Mouse (Mus musculus): Measurements from ENCODE around the gene Rap1gap2.

DNA sequence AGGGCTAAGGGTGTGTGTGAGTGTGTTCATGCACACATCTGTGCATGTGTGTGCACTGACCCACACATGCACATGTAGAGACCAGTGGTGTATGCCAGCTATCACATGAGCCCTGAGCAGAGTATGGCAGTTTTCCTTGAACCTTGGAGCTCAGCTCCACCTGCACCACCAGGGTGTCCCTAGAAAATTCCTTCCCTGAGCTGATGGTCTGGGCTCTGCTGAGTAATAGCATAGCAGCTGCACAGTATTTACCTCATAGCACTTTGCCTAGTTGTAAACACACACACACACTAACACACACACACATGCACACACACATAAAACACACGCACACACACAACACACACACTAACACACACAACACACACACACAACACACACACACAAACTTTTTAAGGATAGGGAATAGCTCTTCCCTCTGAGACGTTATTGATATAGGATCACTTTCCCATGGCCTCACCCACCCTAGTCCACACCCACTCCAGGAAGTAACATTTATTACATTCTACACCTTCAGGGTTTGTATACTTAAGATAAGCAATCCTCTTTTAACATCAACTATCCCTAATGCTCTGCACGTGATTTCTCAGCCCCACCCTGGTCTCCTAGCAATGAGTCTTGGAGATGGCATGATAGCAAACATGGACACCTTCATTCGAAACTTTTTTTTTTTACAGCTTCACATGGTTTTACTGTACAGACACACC lies 13.3 kb downstream of the Rap1gap2 start:
- no peak for TF ChIP-seq CTCF (IDR thresholded peaks at IDR 0.05; ENCODE audit: borderline replicate concordance, insufficient read depth, low read depth, low read length)
- no peak for TF ChIP-seq POLR2A (IDR thresholded peaks at IDR 0.05; ENCODE audit: borderline replicate concordance, insufficient read depth, low read length)

All from cerebellum, adult 2 months (tissue).